Mouse (Mus musculus) erythroblast, adult 5-6 weeks (primary cell): ENCODE measurements at regions not wholly inside any gene's neighbourhood (a gene's known extent, or its start where the extent isn't known, plus 50 kb on each side); places are given as distances from the start of the nearest gene placed in this dataset.

Source experiments
- ATAC-seq: replicated peaks from 2 replicates; pipeline ENCODE4 v1.8.0; 2016; ENCODE audit warnings: moderate number of reproducible peaks, mild to moderate bottlenecking, moderate TSS enrichment, inconsistent platforms; ENCODE audit not compliant: poor library complexity, low FRiP score, severe bottlenecking

DNA sequence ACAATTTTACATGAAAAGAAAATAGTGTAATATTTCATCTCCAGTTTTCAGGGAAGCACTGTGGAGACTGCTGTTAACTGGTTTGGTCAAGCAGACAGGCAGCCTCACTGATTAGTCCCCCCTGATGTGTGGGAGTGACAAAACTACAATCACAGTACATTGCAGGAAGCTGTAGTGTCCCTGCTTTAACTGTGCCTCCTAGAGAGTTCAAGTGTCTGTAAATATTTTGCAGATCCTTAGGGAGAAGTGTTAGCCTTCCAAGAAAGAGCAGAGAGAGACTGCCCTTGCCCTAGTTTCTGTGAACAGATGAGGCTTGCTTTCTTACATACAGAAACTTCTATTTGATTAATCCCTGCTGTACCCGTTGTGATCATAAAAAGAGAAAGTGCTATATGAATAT lies 617.2 kb upstream of the Agtr1b start:
- no peak for ATAC-seq

DNA sequence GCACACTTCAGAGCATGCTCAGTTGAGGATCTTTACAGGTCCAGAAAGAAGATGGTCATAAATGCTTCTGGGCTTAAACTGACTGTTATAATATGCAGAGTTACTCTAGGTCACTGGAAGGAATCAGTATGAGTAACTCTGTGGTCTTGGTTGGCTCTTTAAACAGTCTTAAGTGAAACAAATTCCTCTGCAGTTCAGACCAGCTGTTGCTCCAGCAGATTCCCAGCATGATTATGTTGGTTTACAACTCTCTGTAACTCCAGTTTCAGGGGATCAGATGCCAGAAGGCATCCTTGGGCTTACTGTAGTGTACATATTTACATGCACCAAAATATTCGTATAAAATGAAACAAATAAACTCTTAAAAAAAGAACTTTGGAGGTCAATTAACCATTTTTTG lies 606.1 kb upstream of the Agtr1b start:
- no peak for ATAC-seq
